Mouse (Mus musculus) cerebellum, adult (tissue): ENCODE data around the gene Thap8.

Experiments used
- ATAC-seq: cut with Nextera tagmentation; 2 replicates; pipeline ENCODE4 v1.9.2; 2017; ENCODE audit warnings: mild to moderate bottlenecking, moderate library complexity, mixed read lengths; ENCODE audit not compliant: insufficient number of reproducible peaks, low FRiP score, low TSS enrichment

Gene Thap8

DNA sequence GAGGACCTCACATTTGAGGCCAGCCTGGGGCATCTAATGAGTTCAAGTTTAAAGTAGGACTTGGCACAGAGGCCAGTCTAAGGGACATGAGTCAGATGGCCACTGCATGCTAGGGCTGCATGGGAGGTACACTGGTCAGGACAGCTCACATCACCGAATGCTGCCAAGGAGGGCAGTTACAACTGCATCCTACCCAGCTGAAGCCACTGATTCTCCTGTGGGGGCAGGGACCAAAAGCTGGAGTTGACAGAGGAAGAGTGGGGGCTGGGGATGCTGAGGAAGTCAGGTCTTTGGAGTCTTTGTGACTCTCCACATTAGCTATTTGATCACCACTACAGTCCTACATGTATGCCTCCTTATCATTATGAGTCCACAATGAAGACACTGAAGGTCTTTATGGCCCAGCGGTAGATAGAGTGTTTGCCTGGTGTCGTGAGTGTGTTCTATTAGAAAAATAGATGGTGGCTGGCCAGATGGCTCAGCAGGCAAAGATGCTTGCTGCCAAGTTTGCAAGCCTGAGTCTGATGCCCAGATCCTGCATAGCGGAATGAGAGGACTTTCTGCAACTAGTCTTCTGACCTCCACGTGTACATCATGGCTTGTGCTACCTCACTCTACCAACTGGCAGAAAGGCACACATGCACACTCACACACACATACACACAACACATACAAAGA, 59.7 kb downstream of the Thap8 start:
- ATAC-seq: peak; percentile 26; the same call in 1 of the 2 replicates
